Mouse (Mus musculus) urinary bladder, postnatal 14 days (tissue): ENCODE data around the gene Pth1r.
"Not testable (repeated sequence)": the region's sequence is repeated elsewhere in the genome, so short reads cannot be mapped to it uniquely, and the experiment has no call there.

ENCODE experiments used
- DNase-seq: peaks from one replicate; pipeline ENCODE4 v3.0.0; 2021; ENCODE audit warnings: low spot score

The Pth1r gene

GRCm38 (mm10) chr9:110713389-110713788 is 33.6 kb downstream of the Pth1r start:
- DNase-seq = no peak

- no peak for DNase-seq
Measured at GRCm38 (mm10) chr9:110712545-110712944, 34.4 kb downstream of the Pth1r start.

- no peak for DNase-seq
Measured at GRCm38 (mm10) chr9:110711996-110712395, 34.9 kb downstream of the Pth1r start.

- no peak for DNase-seq
Measured at GRCm38 (mm10) chr9:110711532-110711931, 35.4 kb downstream of the Pth1r start.

- DNase-seq = peak; percentile 90
Measured at GRCm38 (mm10) chr9:110709640-110710258, 37.2 kb downstream of the Pth1r start.

GRCm38 (mm10) chr9:110706784-110707183 is 40.2 kb downstream of the Pth1r start:
- DNase-seq = no peak

- DNase-seq = no peak
Measured at GRCm38 (mm10) chr9:110703951-110704350, 43.0 kb downstream of the Pth1r start.

- peak; percentile 32 for DNase-seq
Measured at GRCm38 (mm10) chr9:110702848-110703247, 44.1 kb downstream of the Pth1r start.

- no peak for DNase-seq
Measured at GRCm38 (mm10) chr9:110701114-110702032, 45.6 kb downstream of the Pth1r start.

GRCm38 (mm10) chr9:110699574-110699973 is 47.4 kb downstream of the Pth1r start:
- DNase-seq = no peak

GRCm38 (mm10) chr9:110697465-110697864 is 49.5 kb downstream of the Pth1r start:
- no peak for DNase-seq

GRCm38 (mm10) chr9:110696427-110696826 is 50.5 kb downstream of the Pth1r start:
- DNase-seq = no peak

GRCm38 (mm10) chr9:110695165-110695755 is 51.7 kb downstream of the Pth1r start:
- no peak for DNase-seq

- peak; percentile 58 for DNase-seq
Measured at GRCm38 (mm10) chr9:110689261-110689779, 57.6 kb downstream of the Pth1r start.

GRCm38 (mm10) chr9:110687846-110688245 is 59.1 kb downstream of the Pth1r start:
- no peak for DNase-seq

GRCm38 (mm10) chr9:110687061-110687460 is 59.9 kb downstream of the Pth1r start:
- DNase-seq = no peak

- DNase-seq = peak; percentile 56
Measured at GRCm38 (mm10) chr9:110686472-110686871, 60.5 kb downstream of the Pth1r start.

- peak; percentile 71 for DNase-seq
Measured at GRCm38 (mm10) chr9:110685591-110685990, 61.4 kb downstream of the Pth1r start.

- DNase-seq = no peak
Measured at GRCm38 (mm10) chr9:110685187-110685586, 61.8 kb downstream of the Pth1r start.

- DNase-seq = peak; percentile 94
Measured at GRCm38 (mm10) chr9:110684100-110684831, 62.7 kb downstream of the Pth1r start.

GRCm38 (mm10) chr9:110683574-110684099 is 63.3 kb downstream of the Pth1r start:
- DNase-seq = peak; percentile 73

- not testable (repeated sequence) for DNase-seq
Measured at GRCm38 (mm10) chr9:110682697-110683096, 64.2 kb downstream of the Pth1r start.
